Comparison of ENCODE assay signal across 26 mouse cellular contexts in genomic region chr19:24542293-24542675, GRCm38 (mm10). TPM values are rescaled to one million over a fixed set of nuclear protein-coding genes. Genes with fewer than 3 reads are reported as not detected.
A peak's percentile ranks its signal among the peaks of the same experiment; 100 is the strongest.
DNase-seq lines count a peak whose midpoint lies in the region; ATAC-seq and TF ChIP-seq lines count a peak whose summit lies in the region.
"Had no signal": no experiment of that assay in that cellular context is flagged by ENCODE, and none has a peak within 500 bp of the region (broad histone marks: within the 10 kb centered on the region; RNA-seq: fewer than 3 reads in every experiment).

No protein-coding gene starts in this region.

- H3K36me3 ChIP-seq in heart, embryonic 10.5 days = no peaks in the 10 kb centered on the region
- H3K36me3 ChIP-seq in heart, adult 2 months (ENCODE audit: control insufficient read depth, insufficient read depth, low read length) = no peaks in the 10 kb centered on the region
- peaks cover 35% of the 10 kb centered on the region for H3K36me3 ChIP-seq in megakaryocyte, embryonic 14.5 days (replicated peaks; ENCODE audit: low read length)
- H3K36me3 ChIP-seq: embryonic facial prominence, embryonic 15.5 days; hindbrain, embryonic 10.5 days; hindbrain, embryonic 13.5 days; intestine, embryonic 15.5 days had no signal

- H3K9me3 ChIP-seq in heart, embryonic 10.5 days = no peaks in the 10 kb centered on the region
- H3K9me3 ChIP-seq in megakaryocyte, embryonic 14.5 days = 0 out of 2 replicates have a peak, but pooled peaks cover under 1% of the 10 kb centered on the region
- H3K9me3 ChIP-seq: embryonic facial prominence, embryonic 15.5 days; hindbrain, embryonic 10.5 days; hindbrain, embryonic 13.5 days; intestine, embryonic 15.5 days had no signal

- no peak for ATAC-seq in megakaryocyte, adult 5-6 weeks (ENCODE audit: poor library complexity, severe bottlenecking)
- ATAC-seq: activated CD4-positive, CD25-positive, alpha-beta regulatory T cell, adult 4 months; CD4-positive, CD25-positive, alpha-beta regulatory T cell, adult 4 months; forebrain, embryonic 14.5 days; forebrain, postnatal 0 days; hindbrain, embryonic 16.5 days; intestine, embryonic 15.5 days had no signal

- H3K4me1 ChIP-seq in heart, embryonic 10.5 days = peaks cover 43% of the 10 kb centered on the region
- peaks cover 2% of the 10 kb centered on the region; the same call in 1 of the 2 replicates for H3K4me1 ChIP-seq in heart, adult 2 months (ENCODE audit: control insufficient read depth, insufficient read depth, low read length)
- peaks cover 71% of the 10 kb centered on the region for H3K4me1 ChIP-seq in megakaryocyte, embryonic 14.5 days
- H3K4me1 ChIP-seq: embryonic facial prominence, embryonic 15.5 days; hindbrain, embryonic 13.5 days; intestine, embryonic 15.5 days had no signal

- no peak for TF ChIP-seq POLR2A in heart, adult 2 months (IDR thresholded peaks at IDR 0.05; ENCODE audit: insufficient read depth, low read depth, low read length)

- TF ChIP-seq CTCF in heart, adult 2 months (IDR thresholded peaks at IDR 0.05) = no peak

- H3K79me2 ChIP-seq in heart, adult 2 months (replicated peaks; ENCODE audit: control insufficient read depth, insufficient read depth, low read length) = no peaks in the 10 kb centered on the region

- intact Hi-C loops in heart, adult 2 months (cut with DNase I) = no loop called here

- no peaks in the 10 kb centered on the region for H3K27me3 ChIP-seq in heart, embryonic 10.5 days (ENCODE audit: insufficient read depth, poor library complexity, severe bottlenecking)
- no peaks in the 10 kb centered on the region for H3K27me3 ChIP-seq in heart, adult 2 months (ENCODE audit: control insufficient read depth, insufficient read depth, low read length)
- H3K27me3 ChIP-seq in megakaryocyte, embryonic 14.5 days (replicated peaks) = no peaks in the 10 kb centered on the region
- H3K27me3 ChIP-seq: embryonic facial prominence, embryonic 15.5 days; hindbrain, embryonic 13.5 days; intestine, embryonic 15.5 days had no signal

- no peak for TF ChIP-seq EP300 in heart, adult 2 months (IDR thresholded peaks at IDR 0.05; ENCODE audit: insufficient read depth, low read depth, low read length)

- peak overlapping the region; percentile 36; the same call in 1 of the 2 replicates for H3K27ac ChIP-seq in heart, embryonic 10.5 days
- H3K27ac ChIP-seq in heart, adult 2 months = no peak overlapping the region
- H3K27ac ChIP-seq: embryonic facial prominence, embryonic 15.5 days; gastrocnemius, adult 2 months; hindbrain, embryonic 10.5 days; hindbrain, embryonic 13.5 days; intestine, embryonic 15.5 days had no signal

- H3K4me3 ChIP-seq in heart, embryonic 10.5 days = no peak overlapping the region
- no peak overlapping the region for H3K4me3 ChIP-seq in heart, adult 2 months
- peak overlapping the region; percentile 69 for H3K4me3 ChIP-seq in megakaryocyte, embryonic 14.5 days (replicated peaks)
- H3K4me3 ChIP-seq: embryonic facial prominence, embryonic 15.5 days; gastrocnemius, adult 2 months; hindbrain, embryonic 10.5 days; hindbrain, embryonic 13.5 days; intestine, embryonic 15.5 days had no signal

- peak; percentile 27 for DNase-seq in cerebellum, adult 9-10 months
- DNase-seq in cerebellum, postnatal 4 days (ENCODE audit: low spot score in 2 of 2) = no peak
- peak; percentile 62 for DNase-seq in heart, embryonic 10.5 days (ENCODE audit: low spot score)
- DNase-seq in heart, adult 2 months = no peak
- DNase-seq in right cerebral cortex, postnatal 36 days (ENCODE audit: low spot score in 2 of 2) = no peak
- DNase-seq: adrenal gland, adult 8-10 months; adrenal gland, postnatal 25 days; cerebellum, adult 11-12 months; cerebellum, postnatal 10 days; embryo, embryonic 11 days; forebrain, postnatal 0 days; gastrocnemius, adult 2 months; gastrocnemius, postnatal 14 days; heart, adult 18-20 months; heart, postnatal 36 days; kidney, adult 11 months had no signal

- H3K9ac ChIP-seq in heart, adult 2 months (ENCODE audit: low read depth, low read length) = no peak overlapping the region
- H3K9ac ChIP-seq: embryonic facial prominence, embryonic 15.5 days; forebrain, postnatal 0 days; hindbrain, embryonic 13.5 days; intestine, embryonic 15.5 days had no signal

- 89% methylated on average over 7 of the region's 7 CpGs for WGBS in heart, embryonic 10.5 days
- 89% methylated on average over 7 of the region's 7 CpGs for WGBS in heart, adult 2 months

RNA-seq across cellular contexts. Expression of gene Pip5k1b, which starts 13.4 kb away (rescaled TPM):
- polyA plus RNA-seq in heart, embryonic 10.5 days (2016; fragmentation: Nextera tagmentation; extraction: Ambion mirVana) = 6.3 and 7.7 TPM in 2 replicates
- 10 to 100 TPM; 22.2 to 23.1 TPM for total RNA-seq in heart, adult 2 months (2021)
- 14.6 and 24.0 TPM in 2 replicates for polyA plus RNA-seq in heart, adult 2 months (2012; rRNA removed)
- polyA plus RNA-seq in megakaryocyte, embryonic 14.5 days (2012; ENCODE audit: insufficient read depth, low replicate concordance) = 6.9 and 8.0 TPM in 2 replicates
- 4.9 and 6.2 TPM in 2 replicates for total RNA-seq in megakaryocyte, adult 5-6 weeks (2015)
- total RNA-seq in megakaryocyte, adult 5-6 weeks (2017) = 4.4 and 4.8 TPM in 2 replicates

Comparison
In these comparisons a context has a peak if more than half of its experiments do, and no peak if none do; other contexts are left out.
1. DNase-seq: peak in cerebellum, adult 9-10 months (single experiment) and heart, embryonic 10.5 days (single experiment); none in cerebellum, postnatal 4 days (0 of 2), heart, adult 2 months (0 of 2) and right cerebral cortex, postnatal 36 days (0 of 2).